Mouse (Mus musculus) myocyte (in vitro differentiated cells): Measurements from ENCODE around the gene Aldh1l1.

Experiments
- CEBPB ChIP-seq: IDR thresholded peaks from 2 replicates; pipeline ENCODE4 v1.6.1; 2011; ENCODE audit warnings: mild to moderate bottlenecking, moderate library complexity; ENCODE audit not compliant: poor library complexity, insufficient read depth, severe bottlenecking
- E2F4 ChIP-seq: IDR thresholded peaks from one replicate; pipeline ENCODE4 v1.6.1; 2011; ENCODE audit warnings: mild to moderate bottlenecking, control low read depth, moderate library complexity; ENCODE audit not compliant: insufficient read depth
- MAX ChIP-seq: IDR thresholded peaks from one replicate; pipeline ENCODE4 v1.6.1; 2011; ENCODE audit warnings: low read depth, mild to moderate bottlenecking, control low read depth
- MYOG ChIP-seq, 3 experiments: IDR thresholded peaks; one replicate each; pipeline ENCODE4 v1.6.1; 2011; ENCODE audit warnings: control low read depth in 2 of 3, low read depth in 2 of 3, mild to moderate bottlenecking in 2 of 3; ENCODE audit not compliant: insufficient read length in 2 of 3, control insufficient read depth in 1 of 3, insufficient read depth in 1 of 3
- POLR2A ChIP-seq: IDR thresholded peaks from one replicate; pipeline ENCODE4 v1.6.1; 2011; ENCODE audit warnings: low read depth, mild to moderate bottlenecking, control low read depth, moderate library complexity; ENCODE audit not compliant: insufficient read length
- POLR2AphosphoS2 ChIP-seq: IDR thresholded peaks from one replicate; pipeline ENCODE4 v1.6.1; 2011; ENCODE audit warnings: low read depth, control low read depth; ENCODE audit not compliant: insufficient read length
- TCF12 ChIP-seq: IDR thresholded peaks from one replicate; pipeline ENCODE4 v1.6.1; 2011; ENCODE audit warnings: mild to moderate bottlenecking, control low read depth; ENCODE audit not compliant: poor library complexity, insufficient read depth, severe bottlenecking
- TCF3 ChIP-seq: IDR thresholded peaks from one replicate; pipeline ENCODE4 v1.6.1; 2011; ENCODE audit warnings: low read depth, control low read depth; ENCODE audit not compliant: insufficient read length
- USF1 ChIP-seq: IDR thresholded peaks from one replicate; pipeline ENCODE4 v1.6.1; 2011; ENCODE audit warnings: low read depth, mild to moderate bottlenecking, control low read depth, moderate library complexity

DNA sequence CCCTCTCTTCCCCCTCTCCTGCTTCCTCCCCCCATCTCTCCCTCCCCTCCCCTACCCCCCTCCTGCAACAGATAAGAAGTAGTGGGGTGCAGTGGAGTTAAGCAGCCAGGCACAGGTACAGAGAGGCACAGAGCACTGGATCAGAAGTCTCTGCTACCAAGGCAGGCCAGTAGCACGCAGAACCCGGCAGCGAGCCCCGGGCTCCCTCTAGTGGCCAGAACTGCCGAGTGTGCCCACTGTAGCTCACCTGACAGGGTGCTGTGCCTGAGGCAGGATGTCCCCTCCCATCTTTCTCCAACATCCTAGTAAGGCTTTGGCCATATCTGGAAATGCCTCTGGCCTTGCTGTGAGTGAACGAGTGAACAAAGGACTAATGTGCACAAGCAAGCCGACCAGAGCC is 51.7 kb downstream of the Aldh1l1 start:
- TF ChIP-seq TCF12 (no peak), USF1 (no peak), POLR2A (no peak), MAX (no peak), CEBPB (no peak), E2F4 (no peak), TCF3 (no peak), MYOG (IDR thresholded peaks at IDR 0.05; ENCODE audit: control insufficient read depth in 1 of 3, insufficient read depth in 1 of 3, insufficient read length in 2 of 3, low read depth in 2 of 3) (no peak), POLR2AphosphoS2 (no peak)
